Mouse (Mus musculus) bone marrow, adult 2 months (tissue): ENCODE results near the gene Pid1. TPM values are rescaled to one million over a fixed set of nuclear protein-coding genes. Genes with fewer than 3 reads are reported as not detected.

ENCODE experiments used
- H3K27ac ChIP-seq: fragments of 200-500 bp; 2 replicates; pipeline ENCODE4 v1.5.1; 2012; ENCODE audit warnings: low read depth, mild to moderate bottlenecking, control low read depth, inconsistent platforms, low read length; ENCODE audit not compliant: control insufficient read depth, poor library complexity, insufficient read depth
- H3K4me1 ChIP-seq: fragments of 200-500 bp; 2 replicates; pipeline ENCODE4 v1.6.1; 2011; ENCODE audit warnings: low read length; ENCODE audit not compliant: control insufficient read depth, insufficient read depth
- H3K4me3 ChIP-seq: fragments of 200-500 bp; replicated peaks from 2 replicates; pipeline ENCODE3; 2011; ENCODE audit warnings: mild to moderate bottlenecking, low read depth, low read length, control low read depth; ENCODE audit not compliant: control insufficient read depth
- CTCF ChIP-seq: fragments of 200-500 bp; IDR thresholded peaks from 2 replicates; pipeline ENCODE4 v1.5.1; 2011; ENCODE audit warnings: low read length, control low read depth; ENCODE audit not compliant: control insufficient read depth, insufficient read depth
- POLR2A ChIP-seq: fragments of 200-500 bp; IDR thresholded peaks from 2 replicates; pipeline ENCODE4 v1.6.1; 2011; ENCODE audit warnings: low read depth, mild to moderate bottlenecking, control low read depth, low read length, borderline replicate concordance; ENCODE audit not compliant: control insufficient read depth
- WGBS: fragments of 180-500 bp; shearing (Covaris S2); methylation state at CpG from one replicate; pipeline ENCODE4 v1.1.7; 2018; 5-methylcytosine and 5-hydroxymethylcytosine counted together
- polyA plus RNA-seq: library from polyadenylated mRNA; stranded (reverse); fragments of >200 nt; gene quantifications from 2 replicates; pipeline ENCODE4 v1.2.4, GENCODE M21; 2011; ENCODE audit warnings: low replicate concordance; ENCODE audit not compliant: missing spikeins, insufficient read depth, insufficient read length

The Pid1 gene
- polyA plus RNA-seq, 1 experiment: 12.4 TPM

DNA sequence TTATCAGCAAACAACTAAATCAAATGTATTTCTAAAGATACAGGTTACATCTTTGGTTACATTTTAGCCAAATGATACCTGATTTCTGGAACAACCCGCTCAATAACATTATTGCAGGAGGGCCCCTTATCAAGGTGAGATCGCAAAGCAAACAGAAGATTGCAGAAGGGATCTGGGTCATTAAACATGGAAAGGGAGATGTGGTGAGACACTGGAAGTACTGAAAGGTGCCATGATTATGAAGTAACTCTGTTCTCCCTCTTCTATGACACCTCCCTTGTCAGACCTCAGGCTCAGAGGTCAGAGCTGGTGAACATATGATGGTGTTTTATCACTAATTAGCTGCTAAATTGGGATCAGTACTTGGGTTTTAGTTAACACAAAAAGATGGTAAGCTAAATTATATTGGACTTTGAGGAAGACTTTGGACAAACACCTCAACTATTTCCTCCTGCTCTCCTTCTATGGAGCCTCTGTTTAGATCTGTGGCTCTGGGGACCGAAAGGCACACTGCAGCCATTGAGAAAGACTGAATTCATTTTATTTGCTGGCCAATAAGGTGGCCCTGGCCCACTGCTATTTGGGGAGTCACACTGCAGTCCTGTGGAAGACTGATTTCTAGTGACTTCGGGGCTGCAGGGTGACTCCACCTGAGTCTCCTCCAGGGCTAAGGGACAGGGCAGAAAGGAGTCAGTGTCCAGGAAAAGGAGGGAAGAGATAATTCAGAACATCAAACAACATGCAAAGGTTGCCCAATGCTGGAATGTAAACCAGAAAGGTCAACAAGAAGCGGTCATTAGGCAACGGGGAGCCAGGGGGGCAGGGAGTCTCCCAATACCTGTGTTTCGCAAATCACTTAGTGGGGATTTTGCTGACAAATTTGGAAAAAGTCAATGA lies 85.4 kb downstream of the Pid1 start:
- H3K4me1 ChIP-seq: no peaks in the 10 kb centered on the region
- H3K4me3 ChIP-seq: no peak overlapping the region
- WGBS: 78% methylated on average over 7 of the region's 7 CpGs
- no peak for TF ChIP-seq POLR2A
- no peak for TF ChIP-seq CTCF
- no peak overlapping the region for H3K27ac ChIP-seq

DNA sequence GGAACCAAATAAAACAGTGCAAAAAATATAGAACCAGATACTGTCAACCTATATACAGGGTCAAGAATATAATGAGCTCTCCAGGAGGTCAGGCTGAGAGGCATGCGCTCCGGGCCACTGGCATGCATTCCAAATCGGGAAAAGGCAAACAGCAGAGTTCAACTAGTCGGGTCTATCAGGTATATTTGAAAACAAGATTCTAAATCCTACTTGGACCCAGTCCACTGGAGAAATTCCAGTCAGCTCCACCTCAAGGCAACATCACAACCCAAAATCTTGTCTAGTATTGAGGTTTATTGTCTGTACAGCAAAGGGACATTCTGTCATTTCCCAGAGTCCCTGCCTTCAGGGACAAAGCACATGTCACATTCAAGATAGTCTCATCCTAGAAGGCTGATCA lies 91.0 kb downstream of the Pid1 start:
- Histone ChIP-seq H3K4me3 (no peak overlapping the region), H3K4me1 (no peaks in the 10 kb centered on the region), H3K27ac (no peak overlapping the region)
- no peak for TF ChIP-seq POLR2A
- no peak for TF ChIP-seq CTCF
- 80% methylated on average over 4 of the region's 4 CpGs for WGBS

DNA sequence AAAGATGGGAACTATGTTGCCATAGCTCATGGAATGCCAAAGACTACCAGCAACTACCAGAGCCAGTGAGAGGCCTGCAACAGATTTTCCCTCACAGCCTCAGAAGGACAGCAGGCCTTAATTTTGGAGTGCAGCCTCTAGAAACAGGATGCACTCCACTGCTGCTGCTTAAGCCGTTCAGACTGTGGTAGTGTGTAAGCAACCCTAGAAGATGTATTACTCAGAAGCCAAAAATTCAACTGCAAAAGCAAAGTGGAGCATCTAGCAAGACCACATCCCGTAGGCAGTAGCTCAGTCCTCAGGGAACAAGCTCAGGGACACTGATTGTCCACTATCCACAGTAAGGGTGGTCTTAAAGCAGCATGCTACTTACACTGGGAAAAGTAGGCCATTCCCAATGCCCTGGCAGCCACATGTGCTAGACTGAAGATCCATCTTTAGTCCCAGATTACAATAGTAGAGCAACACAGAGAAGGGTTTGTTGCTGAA lies 92.2 kb downstream of the Pid1 start:
- WGBS: 78% methylated on average over 2 of the region's 2 CpGs
- no peak for TF ChIP-seq POLR2A
- no peak for TF ChIP-seq CTCF
- Histone ChIP-seq H3K4me1 (no peaks in the 10 kb centered on the region), H3K4me3 (no peak overlapping the region), H3K27ac (no peak overlapping the region)

DNA sequence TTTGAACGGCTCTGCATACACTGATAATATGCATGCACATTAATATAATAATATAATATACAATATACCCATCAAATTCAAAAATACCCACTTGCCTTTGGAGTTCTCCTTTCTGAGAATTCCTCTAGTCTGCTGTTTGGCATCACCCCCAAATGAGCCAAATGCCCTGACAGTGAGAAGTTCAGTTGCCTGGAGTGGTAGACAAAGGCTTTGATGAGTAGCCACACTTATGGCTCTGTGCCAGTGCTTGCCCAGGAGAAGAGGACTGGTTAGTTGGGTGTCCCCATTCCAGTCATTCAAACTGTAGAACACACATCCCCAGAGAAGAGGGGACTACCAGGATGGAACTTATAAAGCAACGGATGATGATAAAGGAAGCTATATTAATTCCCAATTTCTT lies 106.3 kb downstream of the Pid1 start:
- H3K27ac ChIP-seq: no peak overlapping the region
- WGBS: 85% methylated on average over 2 of the region's 2 CpGs
- TF ChIP-seq CTCF: no peak
- TF ChIP-seq POLR2A: no peak
- no peaks in the 10 kb centered on the region for H3K4me1 ChIP-seq
- H3K4me3 ChIP-seq: no peak overlapping the region

DNA sequence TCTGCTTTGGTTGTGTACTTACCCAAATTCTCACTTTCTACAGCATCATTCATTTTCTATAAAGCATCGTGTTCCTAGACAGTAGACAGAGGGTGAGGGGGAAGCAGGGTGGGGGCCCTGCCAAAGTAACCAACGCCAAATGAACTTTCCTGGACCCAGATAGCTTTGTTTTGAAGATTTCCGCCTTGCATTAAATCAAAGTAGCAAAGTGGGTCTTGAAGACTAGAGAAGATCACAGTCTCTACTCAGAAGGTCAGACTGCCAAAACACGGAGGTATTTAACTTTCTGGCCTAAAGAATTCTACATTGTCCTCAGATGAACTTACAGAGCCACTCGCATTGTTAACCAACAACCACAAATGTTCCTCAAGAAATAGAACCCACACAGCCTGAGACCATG lies 109.6 kb downstream of the Pid1 start:
- 70% methylated on average over 5 of the region's 5 CpGs for WGBS
- Histone ChIP-seq H3K4me1 (no peaks in the 10 kb centered on the region), H3K27ac (no peak overlapping the region), H3K4me3 (no peak overlapping the region)
- TF ChIP-seq CTCF (no peak), POLR2A (no peak)

DNA sequence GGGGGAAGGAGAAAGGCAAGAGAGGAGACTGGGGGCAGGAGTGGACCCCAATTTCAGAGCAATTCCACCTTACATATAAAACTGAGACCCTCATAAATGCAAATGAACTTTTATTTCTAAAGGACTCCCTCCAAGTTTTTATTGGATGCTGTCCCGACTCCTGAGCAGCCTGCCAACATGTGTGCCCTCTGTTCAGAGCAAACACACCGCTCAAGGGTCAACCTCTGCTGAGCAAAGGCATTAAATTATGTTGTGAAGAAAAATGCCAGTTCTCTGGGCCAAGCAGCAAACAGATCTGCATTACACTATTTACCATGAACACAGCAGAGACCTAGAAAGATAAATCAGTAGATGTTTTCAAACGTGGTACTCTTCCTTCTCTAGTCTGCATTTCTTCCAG lies 110.1 kb downstream of the Pid1 start:
- H3K4me1 ChIP-seq: no peaks in the 10 kb centered on the region
- no peak overlapping the region for H3K4me3 ChIP-seq
- TF ChIP-seq POLR2A (no peak), CTCF (no peak)
- 61% methylated on average over 3 of the region's 3 CpGs for WGBS
- H3K27ac ChIP-seq: no peak overlapping the region

DNA sequence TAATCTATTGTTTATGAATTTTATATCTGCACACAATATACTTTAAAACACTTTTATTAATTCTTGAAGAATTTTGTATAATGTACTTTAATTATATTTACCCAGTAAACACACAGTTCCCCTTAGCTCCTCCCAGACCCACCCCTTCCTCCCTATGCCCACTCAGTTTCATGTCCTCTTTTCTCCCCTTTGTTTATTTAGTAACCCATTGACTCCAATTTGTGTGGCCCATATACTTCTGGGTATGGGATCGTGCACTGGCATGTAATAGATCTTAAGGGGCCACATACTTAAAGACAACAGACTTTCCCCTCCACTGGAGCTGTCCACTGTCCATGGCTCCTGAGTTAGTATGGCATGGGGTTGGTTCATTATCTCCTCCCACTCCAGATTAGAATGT lies 112.8 kb downstream of the Pid1 start:
- TF ChIP-seq CTCF: no peak
- no peak for TF ChIP-seq POLR2A
- Histone ChIP-seq H3K27ac (no peak overlapping the region), H3K4me1 (no peaks in the 10 kb centered on the region), H3K4me3 (no peak overlapping the region)
- 9% methylated on average over 1 of the region's 1 CpGs for WGBS

DNA sequence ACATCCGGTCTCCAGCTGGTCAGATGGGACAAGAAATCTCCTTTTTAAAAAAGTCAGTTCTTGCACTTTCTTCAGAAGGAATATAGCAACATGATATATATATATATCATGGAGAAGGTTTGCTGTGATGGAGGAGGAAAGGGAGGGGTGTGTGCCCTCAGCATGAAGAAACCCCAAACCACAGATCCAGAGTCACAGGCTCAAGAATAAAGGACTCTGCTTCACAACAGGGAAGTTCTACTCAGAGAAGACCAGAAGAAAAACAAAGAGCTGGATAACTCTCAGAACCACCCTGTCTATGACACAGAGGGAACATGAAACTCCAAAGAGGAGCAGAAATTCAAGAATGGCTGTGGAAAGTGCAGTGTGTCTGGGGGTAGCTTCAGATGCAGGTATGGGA lies 113.2 kb downstream of the Pid1 start:
- Histone ChIP-seq H3K4me1 (no peaks in the 10 kb centered on the region), H3K4me3 (no peak overlapping the region), H3K27ac (no peak overlapping the region)
- 37% methylated on average over 1 of the region's 1 CpGs for WGBS
- TF ChIP-seq POLR2A (no peak), CTCF (no peak)

DNA sequence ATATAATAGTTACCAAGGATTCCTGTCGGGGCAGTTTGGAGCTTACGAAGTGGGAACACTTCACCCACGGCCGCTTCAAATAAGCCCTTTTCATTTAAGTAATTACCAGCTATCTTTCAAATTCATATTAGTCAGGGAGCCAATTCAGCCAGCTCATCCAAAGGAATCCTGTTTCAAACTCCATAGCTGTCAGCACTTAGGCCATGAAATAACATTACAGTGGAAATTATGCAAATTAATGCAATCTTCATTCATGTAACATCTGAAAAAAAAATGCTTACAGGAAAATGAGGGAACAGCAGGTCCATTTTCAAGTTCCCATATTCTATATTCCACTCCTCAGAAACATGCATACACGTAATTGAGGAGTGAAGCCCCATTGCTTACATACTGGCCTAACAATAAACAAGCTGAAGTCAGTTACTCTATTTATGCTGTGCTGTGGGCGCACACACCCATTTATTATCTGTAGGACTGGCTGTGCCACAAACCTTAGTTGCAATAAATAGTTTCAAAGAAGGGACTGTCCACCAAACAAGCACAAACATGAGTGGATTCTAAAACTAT lies 114.1 kb downstream of the Pid1 start:
- TF ChIP-seq POLR2A (no peak), CTCF (no peak)
- H3K27ac ChIP-seq: no peak overlapping the region
- WGBS: 79% methylated on average over 6 of the region's 6 CpGs
- no peaks in the 10 kb centered on the region for H3K4me1 ChIP-seq
- H3K4me3 ChIP-seq: no peak overlapping the region
